Mouse (Mus musculus): ENCODE results near the gene Cyth3. TPM values are rescaled to one million over a fixed set of nuclear protein-coding genes. Genes with fewer than 3 reads are reported as not detected.

The Cyth3 gene
- polyA plus RNA-seq, 1 experiment from 2014 or later, result 50.9 TPM

- Histone ChIP-seq H3K27ac (ENCODE audit: low read length) (no peak overlapping the region), H3K4me3 (ENCODE audit: low read depth, low read length) (no peak overlapping the region), H3K36me3 (ENCODE audit: control insufficient read depth, insufficient read depth, low read length) (peaks cover 9% of the 10 kb centered on the region), H3K9ac (replicated peaks; ENCODE audit: low read depth, low read length) (no peak overlapping the region), H3K4me2 (replicated peaks; ENCODE audit: low read depth, low read length) (no peak overlapping the region), H3K4me1 (ENCODE audit: control insufficient read depth, insufficient read depth, low read length) (peaks cover 28% of the 10 kb centered on the region; the same call in 1 of the 2 replicates), H3K27me3 (ENCODE audit: control insufficient read depth, insufficient read depth, low read length) (no peaks in the 10 kb centered on the region), H3K9me3 (ENCODE audit: control insufficient read depth, low read depth, low read length) (no peaks in the 10 kb centered on the region)
- peak; percentile 46; the same call in 1 of the 2 replicates for ATAC-seq (ENCODE audit: insufficient number of reproducible peaks, insufficient read depth, low FRiP score, low read depth)
- WGBS, result 66% methylated on average over 6 of the region's 6 CpGs
Observed at GRCm38 (mm10) chr5:143683696-143684095, 61.4 kb downstream of the Cyth3 start.

DNA sequence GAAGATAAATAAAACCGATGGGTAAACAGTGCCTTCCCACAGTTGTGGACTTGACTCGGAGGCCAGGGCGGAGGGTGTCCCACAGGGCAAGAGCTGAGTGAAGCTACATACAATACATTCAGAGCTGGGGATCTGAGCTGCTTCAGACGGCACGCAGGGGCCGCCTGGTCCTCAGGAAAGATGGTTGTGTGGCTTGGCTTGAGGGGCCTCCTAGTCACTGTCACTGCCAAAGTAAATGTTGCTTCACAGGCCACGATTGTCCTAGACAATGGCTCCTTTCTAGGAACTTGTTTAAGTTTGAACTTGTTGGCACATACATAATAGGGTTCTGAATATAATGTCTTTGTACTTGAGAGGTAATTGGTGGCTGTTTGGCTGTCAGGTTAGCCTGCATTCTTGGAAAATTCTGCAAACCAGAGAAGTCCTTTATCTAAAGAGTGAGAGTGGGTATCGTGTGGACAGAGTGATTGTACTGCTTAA lies 62.7 kb downstream of the Cyth3 start:
- peaks cover 9% of the 10 kb centered on the region for H3K36me3 ChIP-seq (ENCODE audit: control insufficient read depth, insufficient read depth, low read length)
- no peak overlapping the region for H3K4me3 ChIP-seq (ENCODE audit: low read depth, low read length)
- no peak overlapping the region for H3K27ac ChIP-seq (ENCODE audit: low read length)
- H3K4me1 ChIP-seq (ENCODE audit: control insufficient read depth, insufficient read depth, low read length), result peaks cover 15% of the 10 kb centered on the region; the same call in 1 of the 2 replicates
- no peaks in the 10 kb centered on the region for H3K27me3 ChIP-seq (ENCODE audit: control insufficient read depth, insufficient read depth, low read length)
- ATAC-seq (ENCODE audit: insufficient number of reproducible peaks, insufficient read depth, low FRiP score, low read depth), result no peak
- H3K9me3 ChIP-seq (ENCODE audit: control insufficient read depth, low read depth, low read length), result no peaks in the 10 kb centered on the region
- H3K9ac ChIP-seq (replicated peaks; ENCODE audit: low read depth, low read length), result no peak overlapping the region
- no peak overlapping the region for H3K4me2 ChIP-seq (replicated peaks; ENCODE audit: low read depth, low read length)
- 79% methylated on average over 8 of the region's 8 CpGs for WGBS

GRCm38 (mm10) chr5:143686456-143686855 lies 64.2 kb downstream of the Cyth3 start:
- 95% methylated on average over 3 of the region's 3 CpGs for WGBS
- Histone ChIP-seq H3K27me3 (ENCODE audit: control insufficient read depth, insufficient read depth, low read length) (no peaks in the 10 kb centered on the region), H3K9ac (replicated peaks; ENCODE audit: low read depth, low read length) (no peak overlapping the region), H3K4me2 (replicated peaks; ENCODE audit: low read depth, low read length) (no peak overlapping the region), H3K4me3 (ENCODE audit: low read depth, low read length) (no peak overlapping the region), H3K9me3 (ENCODE audit: control insufficient read depth, low read depth, low read length) (no peaks in the 10 kb centered on the region), H3K36me3 (ENCODE audit: control insufficient read depth, insufficient read depth, low read length) (peaks cover 9% of the 10 kb centered on the region), H3K4me1 (ENCODE audit: control insufficient read depth, insufficient read depth, low read length) (0 out of 2 replicates have a peak, but pooled peaks cover 12% of the 10 kb centered on the region), H3K27ac (ENCODE audit: low read length) (no peak overlapping the region)
- ATAC-seq (ENCODE audit: insufficient number of reproducible peaks, insufficient read depth, low FRiP score, low read depth), result no peak

DNA sequence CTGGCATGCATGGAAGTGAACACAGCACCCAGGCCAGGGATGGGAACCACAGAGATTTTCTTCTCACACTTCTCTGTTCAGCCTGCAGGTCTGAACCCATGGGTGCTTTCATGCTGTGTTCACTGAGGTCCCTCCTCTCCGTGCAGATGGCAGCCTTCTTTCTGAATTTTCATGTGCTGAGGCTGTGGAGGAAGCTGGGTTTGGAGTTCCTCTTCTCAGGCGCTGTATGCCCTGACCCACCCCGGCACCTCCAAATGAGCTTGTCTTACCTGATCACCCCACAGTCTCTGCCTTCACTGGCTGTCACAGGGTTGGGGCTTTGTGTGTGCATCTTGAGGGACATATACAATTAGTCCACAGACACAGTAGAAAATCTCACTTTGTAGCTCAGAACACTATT lies 65.3 kb downstream of the Cyth3 start:
- Histone ChIP-seq H3K4me2 (replicated peaks; ENCODE audit: low read depth, low read length) (no peak overlapping the region), H3K9me3 (ENCODE audit: control insufficient read depth, low read depth, low read length) (no peaks in the 10 kb centered on the region), H3K4me3 (ENCODE audit: low read depth, low read length) (no peak overlapping the region), H3K4me1 (ENCODE audit: control insufficient read depth, insufficient read depth, low read length) (0 out of 2 replicates have a peak, but pooled peaks cover 12% of the 10 kb centered on the region), H3K36me3 (ENCODE audit: control insufficient read depth, insufficient read depth, low read length) (peaks cover 16% of the 10 kb centered on the region), H3K9ac (replicated peaks; ENCODE audit: low read depth, low read length) (no peak overlapping the region), H3K27me3 (ENCODE audit: control insufficient read depth, insufficient read depth, low read length) (no peaks in the 10 kb centered on the region), H3K27ac (ENCODE audit: low read length) (no peak overlapping the region)
- WGBS, result 94% methylated on average over 3 of the region's 3 CpGs
- ATAC-seq (ENCODE audit: insufficient number of reproducible peaks, insufficient read depth, low FRiP score, low read depth), result no peak

GRCm38 (mm10) chr5:143690392-143690791 lies 68.1 kb downstream of the Cyth3 start:
- H3K9ac ChIP-seq (replicated peaks; ENCODE audit: low read depth, low read length), result no peak overlapping the region
- no peak for ATAC-seq (ENCODE audit: insufficient number of reproducible peaks, insufficient read depth, low FRiP score, low read depth)
- H3K36me3 ChIP-seq (ENCODE audit: control insufficient read depth, insufficient read depth, low read length), result peaks cover 21% of the 10 kb centered on the region
- no peaks in the 10 kb centered on the region for H3K27me3 ChIP-seq (ENCODE audit: control insufficient read depth, insufficient read depth, low read length)
- no peak overlapping the region for H3K4me3 ChIP-seq (ENCODE audit: low read depth, low read length)
- no peaks in the 10 kb centered on the region for H3K4me1 ChIP-seq (ENCODE audit: control insufficient read depth, insufficient read depth, low read length)
- H3K9me3 ChIP-seq (ENCODE audit: control insufficient read depth, low read depth, low read length), result no peaks in the 10 kb centered on the region
- H3K27ac ChIP-seq (ENCODE audit: low read length), result no peak overlapping the region
- H3K4me2 ChIP-seq (replicated peaks; ENCODE audit: low read depth, low read length), result no peak overlapping the region
- WGBS, result 89% methylated on average over 9 of the region's 9 CpGs

DNA sequence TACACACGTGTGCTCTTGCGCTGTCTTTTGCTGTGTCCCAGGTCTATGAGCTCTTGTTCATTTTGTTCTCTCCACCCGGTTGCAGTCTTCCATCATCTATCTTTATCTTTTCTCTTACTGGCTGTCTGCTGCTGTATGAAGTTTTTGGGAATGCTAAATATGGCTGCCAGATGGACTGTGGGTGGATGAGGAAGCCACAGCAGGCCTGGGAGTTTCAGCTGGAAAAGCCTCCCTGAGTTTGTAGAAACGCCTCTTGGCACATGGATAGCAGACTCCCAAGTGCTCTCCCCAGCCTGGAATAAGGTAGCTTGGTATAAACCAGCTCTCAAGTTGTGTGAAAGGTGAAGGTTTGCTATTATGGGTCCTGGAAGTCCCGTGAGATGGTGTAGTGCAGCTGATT lies 68.7 kb downstream of the Cyth3 start:
- no peaks in the 10 kb centered on the region for H3K27me3 ChIP-seq (ENCODE audit: control insufficient read depth, insufficient read depth, low read length)
- peaks cover 21% of the 10 kb centered on the region for H3K36me3 ChIP-seq (ENCODE audit: control insufficient read depth, insufficient read depth, low read length)
- no peak overlapping the region for H3K4me2 ChIP-seq (replicated peaks; ENCODE audit: low read depth, low read length)
- 89% methylated on average over 5 of the region's 5 CpGs for WGBS
- no peak overlapping the region for H3K27ac ChIP-seq (ENCODE audit: low read length)
- no peak for ATAC-seq (ENCODE audit: insufficient number of reproducible peaks, insufficient read depth, low FRiP score, low read depth)
- H3K9me3 ChIP-seq (ENCODE audit: control insufficient read depth, low read depth, low read length), result no peaks in the 10 kb centered on the region
- no peaks in the 10 kb centered on the region for H3K4me1 ChIP-seq (ENCODE audit: control insufficient read depth, insufficient read depth, low read length)
- H3K4me3 ChIP-seq (ENCODE audit: low read depth, low read length), result no peak overlapping the region
- H3K9ac ChIP-seq (replicated peaks; ENCODE audit: low read depth, low read length), result no peak overlapping the region

DNA sequence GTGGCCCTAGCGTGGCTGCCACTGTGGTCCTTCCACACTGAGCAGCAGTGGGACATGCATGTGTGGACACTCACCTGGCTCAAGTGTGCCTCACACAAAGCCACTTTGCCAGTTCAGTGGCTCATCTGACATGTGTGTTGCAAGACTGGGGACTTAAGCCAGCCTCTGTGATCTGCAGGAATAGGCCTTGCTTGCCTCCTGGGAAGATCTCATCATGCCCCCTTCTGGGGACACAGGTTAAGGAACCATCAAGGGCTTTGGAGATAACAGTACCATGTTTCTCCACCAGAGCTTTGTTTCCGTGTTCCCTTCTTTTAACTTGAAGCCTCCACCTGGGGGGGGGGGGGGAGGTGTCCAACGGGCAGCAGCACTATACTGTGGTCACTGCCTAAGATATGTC lies 74.1 kb downstream of the Cyth3 start:
- no peak overlapping the region for H3K4me3 ChIP-seq (ENCODE audit: low read depth, low read length)
- H3K36me3 ChIP-seq (ENCODE audit: control insufficient read depth, insufficient read depth, low read length), result peaks cover 30% of the 10 kb centered on the region
- H3K9ac ChIP-seq (replicated peaks; ENCODE audit: low read depth, low read length), result no peak overlapping the region
- H3K4me1 ChIP-seq (ENCODE audit: control insufficient read depth, insufficient read depth, low read length), result no peaks in the 10 kb centered on the region
- no peak for ATAC-seq (ENCODE audit: insufficient number of reproducible peaks, insufficient read depth, low FRiP score, low read depth)
- H3K27ac ChIP-seq (ENCODE audit: low read length), result no peak overlapping the region
- no peak overlapping the region for H3K4me2 ChIP-seq (replicated peaks; ENCODE audit: low read depth, low read length)
- no peaks in the 10 kb centered on the region for H3K27me3 ChIP-seq (ENCODE audit: control insufficient read depth, insufficient read depth, low read length)
- H3K9me3 ChIP-seq (ENCODE audit: control insufficient read depth, low read depth, low read length), result no peaks in the 10 kb centered on the region
- 63% methylated on average over 3 of the region's 3 CpGs for WGBS

GRCm38 (mm10) chr5:143698454-143698853 lies 76.2 kb downstream of the Cyth3 start:
- no peak for ATAC-seq (ENCODE audit: insufficient number of reproducible peaks, insufficient read depth, low FRiP score, low read depth)
- no peak overlapping the region for H3K9ac ChIP-seq (replicated peaks; ENCODE audit: low read depth, low read length)
- no peak overlapping the region for H3K4me3 ChIP-seq (ENCODE audit: low read depth, low read length)
- no peaks in the 10 kb centered on the region for H3K27me3 ChIP-seq (ENCODE audit: control insufficient read depth, insufficient read depth, low read length)
- H3K9me3 ChIP-seq (ENCODE audit: control insufficient read depth, low read depth, low read length), result no peaks in the 10 kb centered on the region
- 94% methylated on average over 4 of the region's 4 CpGs for WGBS
- H3K4me2 ChIP-seq (replicated peaks; ENCODE audit: low read depth, low read length), result no peak overlapping the region
- no peaks in the 10 kb centered on the region for H3K4me1 ChIP-seq (ENCODE audit: control insufficient read depth, insufficient read depth, low read length)
- H3K36me3 ChIP-seq (ENCODE audit: control insufficient read depth, insufficient read depth, low read length), result peaks cover 36% of the 10 kb centered on the region
- no peak overlapping the region for H3K27ac ChIP-seq (ENCODE audit: low read length)

GRCm38 (mm10) chr5:143700247-143700646 lies 78.0 kb downstream of the Cyth3 start:
- Histone ChIP-seq H3K4me2 (replicated peaks; ENCODE audit: low read depth, low read length) (no peak overlapping the region), H3K36me3 (ENCODE audit: control insufficient read depth, insufficient read depth, low read length) (peaks cover 42% of the 10 kb centered on the region), H3K27me3 (ENCODE audit: control insufficient read depth, insufficient read depth, low read length) (no peaks in the 10 kb centered on the region), H3K9ac (replicated peaks; ENCODE audit: low read depth, low read length) (no peak overlapping the region), H3K4me3 (ENCODE audit: low read depth, low read length) (no peak overlapping the region), H3K4me1 (ENCODE audit: control insufficient read depth, insufficient read depth, low read length) (no peaks in the 10 kb centered on the region), H3K9me3 (ENCODE audit: control insufficient read depth, low read depth, low read length) (no peaks in the 10 kb centered on the region), H3K27ac (ENCODE audit: low read length) (no peak overlapping the region)
- 86% methylated on average over 5 of the region's 5 CpGs for WGBS
- peak; percentile 70; the same call in 1 of the 2 replicates for ATAC-seq (ENCODE audit: insufficient number of reproducible peaks, insufficient read depth, low FRiP score, low read depth)
